Mouse (Mus musculus): ENCODE measurements around the gene Grasp. TPM values are rescaled to one million over a fixed set of nuclear protein-coding genes. Genes with fewer than 3 reads are reported as not detected.

The Grasp gene
- polyA plus RNA-seq, 1 experiment from 2014 or later: 15.1 TPM

DNA sequence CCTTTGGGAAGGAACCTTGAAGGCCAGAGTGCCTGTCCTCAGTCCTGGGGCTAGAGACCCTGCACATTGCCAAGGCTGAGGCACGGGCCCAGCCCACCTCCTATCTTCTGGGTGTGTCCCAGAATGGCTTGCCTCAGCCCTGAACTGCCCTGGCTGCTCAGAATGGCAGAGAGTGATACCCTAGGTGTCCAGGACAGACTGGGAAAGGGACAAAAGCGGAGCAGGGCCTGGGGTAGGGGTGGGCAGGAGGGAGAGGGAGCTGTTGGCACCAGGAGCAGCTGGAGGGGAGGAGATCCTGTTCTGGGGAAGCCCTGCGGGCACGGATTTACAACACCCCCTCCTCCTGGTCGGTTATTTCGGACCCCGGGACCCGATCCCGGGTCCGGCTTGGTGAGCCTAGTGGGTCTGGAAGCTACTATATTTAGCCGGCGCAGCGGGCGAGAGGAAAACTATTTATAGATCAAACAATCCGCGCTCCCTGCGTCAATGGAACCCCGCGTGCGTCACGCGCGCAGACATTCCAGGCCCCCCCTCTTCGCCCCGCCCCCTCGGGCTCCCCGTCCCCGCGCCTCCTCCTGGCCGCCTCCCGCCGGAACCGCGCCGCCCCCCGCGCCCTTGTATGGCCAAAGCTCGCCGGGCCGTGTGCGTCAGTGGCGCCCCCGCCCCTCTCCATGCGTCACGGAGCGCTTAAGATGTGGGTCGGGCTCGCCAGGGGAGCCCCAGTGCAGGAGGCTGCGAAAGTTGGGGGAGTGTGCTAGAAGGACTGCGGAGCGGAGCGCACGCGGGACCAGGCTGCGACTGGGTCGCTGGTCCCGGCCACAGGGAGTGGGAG lies 42.4 kb downstream of the Grasp start:
- H3K27ac ChIP-seq (replicated peaks): peak overlapping the region; percentile 84
- ATAC-seq (ENCODE audit: insufficient number of reproducible peaks, low FRiP score, low TSS enrichment, low read depth): peak; percentile 90
- H3K9ac ChIP-seq: peak overlapping the region; percentile 33; the same call in 1 of the 2 replicates
- H3K9me3 ChIP-seq (replicated peaks): no peaks in the 10 kb centered on the region
- no peaks in the 10 kb centered on the region for H3K27me3 ChIP-seq
- peak overlapping the region; percentile 91 for H3K4me2 ChIP-seq (replicated peaks)
- H3K4me3 ChIP-seq (replicated peaks): peak overlapping the region; percentile 59
- peaks cover 55% of the 10 kb centered on the region for H3K4me1 ChIP-seq
- 1% methylated on average over 55 of the region's 57 CpGs for whole genome bisulfite sequencing
- peaks cover 14% of the 10 kb centered on the region for H3K36me3 ChIP-seq

GRCm38 (mm10) chr15:101267053-101268032 lies 43.4 kb downstream of the Grasp start:
- H3K9ac ChIP-seq: peak overlapping the region; percentile 35
- H3K4me2 ChIP-seq (replicated peaks): peak overlapping the region; percentile 91
- H3K4me1 ChIP-seq: peaks cover 47% of the 10 kb centered on the region
- H3K4me3 ChIP-seq (replicated peaks): peak overlapping the region; percentile 59
- no peaks in the 10 kb centered on the region for H3K9me3 ChIP-seq (replicated peaks)
- H3K27me3 ChIP-seq: no peaks in the 10 kb centered on the region
- H3K27ac ChIP-seq (replicated peaks): peak overlapping the region; percentile 84
- 5% methylated on average over 25 of the region's 25 CpGs for WGBS
- ATAC-seq (ENCODE audit: insufficient number of reproducible peaks, low FRiP score, low TSS enrichment, low read depth): no peak
- H3K36me3 ChIP-seq: peaks cover 24% of the 10 kb centered on the region

GRCm38 (mm10) chr15:101270101-101270820 lies 46.3 kb downstream of the Grasp start:
- H3K4me2 ChIP-seq (replicated peaks): no peak overlapping the region
- no peaks in the 10 kb centered on the region for H3K27me3 ChIP-seq
- H3K36me3 ChIP-seq: peaks cover 48% of the 10 kb centered on the region

DNA sequence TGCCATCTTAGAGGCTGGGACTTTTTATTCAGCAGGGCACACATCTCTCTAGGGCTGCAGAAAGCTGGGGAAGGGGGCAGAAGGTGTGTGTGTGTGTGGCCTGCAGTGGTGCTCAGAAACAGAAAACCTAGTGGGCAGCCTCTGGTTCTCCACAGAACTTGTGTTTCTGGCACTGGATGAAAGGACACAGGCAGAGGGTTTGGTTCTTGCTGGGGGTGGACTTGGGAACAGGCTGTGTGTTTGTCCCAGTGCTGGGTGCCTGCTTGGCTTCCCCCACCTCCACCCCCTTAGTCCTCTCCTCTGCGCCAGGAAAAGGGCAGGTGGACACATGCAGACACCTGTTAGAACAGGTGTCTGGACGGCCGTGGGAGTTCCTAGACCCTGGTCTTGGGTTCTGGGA lies 47.1 kb downstream of the Grasp start:
- Histone ChIP-seq H3K27ac (replicated peaks) (no peak overlapping the region), H3K36me3 (peaks cover 48% of the 10 kb centered on the region)
- no peak for ATAC-seq (ENCODE audit: insufficient number of reproducible peaks, low FRiP score, low TSS enrichment, low read depth)

More at GRCm38 (mm10) chr15:101270101-101270820, 46.3 kb downstream of the Grasp start:
- 90% methylated on average over 29 of the region's 29 CpGs for WGBS
- H3K9ac ChIP-seq: no peak overlapping the region
- H3K9me3 ChIP-seq (replicated peaks): no peaks in the 10 kb centered on the region
- no peak overlapping the region for H3K27ac ChIP-seq (replicated peaks)
- H3K4me3 ChIP-seq (replicated peaks): no peak overlapping the region
- ATAC-seq (ENCODE audit: insufficient number of reproducible peaks, low FRiP score, low TSS enrichment, low read depth): no peak
- H3K4me1 ChIP-seq: peaks cover 36% of the 10 kb centered on the region

GRCm38 (mm10) chr15:101271513-101271912 lies 47.5 kb downstream of the Grasp start:
- no peaks in the 10 kb centered on the region for H3K27me3 ChIP-seq
- H3K9me3 ChIP-seq (replicated peaks): no peaks in the 10 kb centered on the region
- H3K4me3 ChIP-seq (replicated peaks): no peak overlapping the region
- 81% methylated on average over 15 of the region's 15 CpGs for WGBS
- no peak overlapping the region for H3K27ac ChIP-seq (replicated peaks)
- no peak for ATAC-seq (ENCODE audit: insufficient number of reproducible peaks, low FRiP score, low TSS enrichment, low read depth)
- no peak overlapping the region for H3K9ac ChIP-seq
- peaks cover 27% of the 10 kb centered on the region for H3K4me1 ChIP-seq
- H3K4me2 ChIP-seq (replicated peaks): no peak overlapping the region
- peaks cover 48% of the 10 kb centered on the region for H3K36me3 ChIP-seq

More for the DNA sequence above, 47.1 kb downstream of the Grasp start:
- H3K4me2 ChIP-seq (replicated peaks): no peak overlapping the region
- H3K9me3 ChIP-seq (replicated peaks): no peaks in the 10 kb centered on the region
- no peak overlapping the region for H3K9ac ChIP-seq
- peaks cover 27% of the 10 kb centered on the region for H3K4me1 ChIP-seq
- H3K4me3 ChIP-seq (replicated peaks): no peak overlapping the region
- no peaks in the 10 kb centered on the region for H3K27me3 ChIP-seq
- WGBS: 58% methylated on average over 3 of the region's 3 CpGs

DNA sequence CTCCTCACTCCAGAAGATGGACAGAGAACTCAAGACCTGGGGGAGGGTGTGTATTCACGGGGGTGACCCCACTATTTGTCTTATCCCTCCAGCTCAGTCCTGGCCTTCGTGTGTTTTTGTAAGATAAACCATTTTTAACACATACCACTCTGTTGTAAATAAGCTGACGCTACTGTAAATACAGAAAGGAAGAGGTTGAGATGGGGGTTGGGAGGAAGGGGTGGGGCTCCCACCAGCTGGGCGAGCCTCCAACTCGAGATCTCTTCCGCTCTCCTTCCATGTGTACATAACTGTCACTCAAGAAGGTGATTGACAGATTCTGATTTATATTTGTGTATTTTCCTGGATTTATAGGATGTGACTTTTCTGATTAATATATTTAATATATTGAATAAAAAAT lies 50.4 kb downstream of the Grasp start:
- H3K27me3 ChIP-seq: no peaks in the 10 kb centered on the region
- H3K4me2 ChIP-seq (replicated peaks): no peak overlapping the region
- H3K9me3 ChIP-seq (replicated peaks): no peaks in the 10 kb centered on the region
- H3K4me3 ChIP-seq (replicated peaks): no peak overlapping the region
- H3K27ac ChIP-seq (replicated peaks): no peak overlapping the region
- peaks cover 48% of the 10 kb centered on the region for H3K36me3 ChIP-seq
- H3K4me1 ChIP-seq: peaks cover 27% of the 10 kb centered on the region
- H3K9ac ChIP-seq: no peak overlapping the region
- no peak for ATAC-seq (ENCODE audit: insufficient number of reproducible peaks, low FRiP score, low TSS enrichment, low read depth)
- WGBS: 69% methylated on average over 6 of the region's 6 CpGs

- ATAC-seq (ENCODE audit: insufficient number of reproducible peaks, low FRiP score, low TSS enrichment, low read depth): no peak
- 35% methylated on average over 11 of the region's 11 CpGs for WGBS
- Histone ChIP-seq H3K27ac (replicated peaks) (no peak overlapping the region), H3K9ac (no peak overlapping the region), H3K4me3 (replicated peaks) (no peak overlapping the region), H3K4me1 (peaks cover 32% of the 10 kb centered on the region), H3K36me3 (peaks cover 24% of the 10 kb centered on the region), H3K9me3 (replicated peaks) (no peaks in the 10 kb centered on the region), H3K27me3 (no peaks in the 10 kb centered on the region), H3K4me2 (replicated peaks) (no peak overlapping the region)
Measured at GRCm38 (mm10) chr15:101277351-101277899, 53.4 kb downstream of the Grasp start.

- no peaks in the 10 kb centered on the region for H3K27me3 ChIP-seq
- peaks cover 32% of the 10 kb centered on the region for H3K4me1 ChIP-seq
- peak overlapping the region; percentile 61 for H3K27ac ChIP-seq (replicated peaks)
- no peak for ATAC-seq (ENCODE audit: insufficient number of reproducible peaks, low FRiP score, low TSS enrichment, low read depth)
- no peak overlapping the region for H3K9ac ChIP-seq
- H3K4me3 ChIP-seq (replicated peaks): no peak overlapping the region
- no peak overlapping the region for H3K4me2 ChIP-seq (replicated peaks)
- H3K9me3 ChIP-seq (replicated peaks): no peaks in the 10 kb centered on the region
- H3K36me3 ChIP-seq: peaks cover 12% of the 10 kb centered on the region
- WGBS: 36% methylated on average over 5 of the region's 5 CpGs
Measured at GRCm38 (mm10) chr15:101278589-101278988, 54.6 kb downstream of the Grasp start.

GRCm38 (mm10) chr15:101279430-101279999 lies 55.5 kb downstream of the Grasp start:
- no peak overlapping the region for H3K27ac ChIP-seq (replicated peaks)
- 0 out of 2 replicates have a peak, but pooled peaks cover 3% of the 10 kb centered on the region for H3K36me3 ChIP-seq
- H3K4me2 ChIP-seq (replicated peaks): no peak overlapping the region
- no peak for ATAC-seq (ENCODE audit: insufficient number of reproducible peaks, low FRiP score, low TSS enrichment, low read depth)
- H3K4me1 ChIP-seq: peaks cover 32% of the 10 kb centered on the region
- no peak overlapping the region for H3K4me3 ChIP-seq (replicated peaks)
- 61% methylated on average over 12 of the region's 12 CpGs for WGBS
- H3K27me3 ChIP-seq: no peaks in the 10 kb centered on the region
- no peaks in the 10 kb centered on the region for H3K9me3 ChIP-seq (replicated peaks)
- no peak overlapping the region for H3K9ac ChIP-seq
